Mouse (Mus musculus) olfactory bulb, adult 2 months (tissue): ENCODE results near the gene Slc22a16.

Experiments used
- CTCF ChIP-seq: fragments of 200-500 bp; IDR thresholded peaks from 2 replicates; pipeline ENCODE4 v1.5.1; 2012; ENCODE audit warnings: low read depth, mild to moderate bottlenecking, low read length, moderate library complexity; ENCODE audit not compliant: insufficient read depth
- POLR2A ChIP-seq: fragments of 200-500 bp; IDR thresholded peaks from 2 replicates; pipeline ENCODE4 v1.6.1; 2012; ENCODE audit warnings: mild to moderate bottlenecking, low read depth, low read length, moderate library complexity; ENCODE audit not compliant: insufficient read depth

- TF ChIP-seq CTCF (no peak), POLR2A (no peak)
These were observed 43.8 kb upstream of the Slc22a16 start for GRCm38 (mm10) chr10:40526301-40526761.
